Mouse (Mus musculus): ENCODE data around the gene Uchl5. TPM values are rescaled to one million over a fixed set of nuclear protein-coding genes. Genes with fewer than 3 reads are reported as not detected.

Gene Uchl5
- polyA plus RNA-seq, 1 experiment = 15.0 TPM

- Histone ChIP-seq H3K27ac (ENCODE audit: control insufficient read depth, insufficient read depth, low read depth, low read length) (peak overlapping the region; percentile 74), H3K27me3 (ENCODE audit: control insufficient read depth, insufficient read depth, low read length) (no peaks in the 10 kb centered on the region), H3K4me1 (ENCODE audit: control insufficient read depth, insufficient read depth, low read length) (no peaks in the 10 kb centered on the region; the same call in 1 of the 2 replicates), H3K36me3 (ENCODE audit: control insufficient read depth, insufficient read depth, low read length) (no peaks in the 10 kb centered on the region; the same call in 1 of the 2 replicates), H3K4me3 (ENCODE audit: control insufficient read depth, low read depth, low read length) (peak overlapping the region; percentile 99)
- TF ChIP-seq POLR2A (IDR thresholded peaks at IDR 0.05; ENCODE audit: control insufficient read depth, low read depth, low read length) = peak; percentile 38; the same call in 1 of the 2 replicates
- TF ChIP-seq CTCF (IDR thresholded peaks at IDR 0.05; ENCODE audit: control insufficient read depth, insufficient read depth, insufficient replicate concordance, low read depth, low read length) = no peak
Measured at GRCm38 (mm10) chr1:143739361-143740350, 37.4 kb upstream of the Uchl5 start.

GRCm38 (mm10) chr1:143740581-143740980, 36.5 kb upstream of the Uchl5 start:
- H3K4me1 ChIP-seq (ENCODE audit: control insufficient read depth, insufficient read depth, low read length) = no peaks in the 10 kb centered on the region; the same call in 1 of the 2 replicates
- H3K36me3 ChIP-seq (ENCODE audit: control insufficient read depth, insufficient read depth, low read length) = no peaks in the 10 kb centered on the region; the same call in none of the 2 replicates
- peak overlapping the region; percentile 99 for H3K4me3 ChIP-seq (ENCODE audit: control insufficient read depth, low read depth, low read length)
- TF ChIP-seq POLR2A (IDR thresholded peaks at IDR 0.05; ENCODE audit: control insufficient read depth, low read depth, low read length) (no peak), CTCF (IDR thresholded peaks at IDR 0.05; ENCODE audit: control insufficient read depth, insufficient read depth, insufficient replicate concordance, low read depth, low read length) (no peak)
- H3K27me3 ChIP-seq (ENCODE audit: control insufficient read depth, insufficient read depth, low read length) = no peaks in the 10 kb centered on the region
- H3K27ac ChIP-seq (ENCODE audit: control insufficient read depth, insufficient read depth, low read depth, low read length) = no peak overlapping the region

- TF ChIP-seq POLR2A (IDR thresholded peaks at IDR 0.05; ENCODE audit: control insufficient read depth, low read depth, low read length) = no peak
- no peak for TF ChIP-seq CTCF (IDR thresholded peaks at IDR 0.05; ENCODE audit: control insufficient read depth, insufficient read depth, insufficient replicate concordance, low read depth, low read length)
- Histone ChIP-seq H3K27ac (ENCODE audit: control insufficient read depth, insufficient read depth, low read depth, low read length) (no peak overlapping the region), H3K27me3 (ENCODE audit: control insufficient read depth, insufficient read depth, low read length) (no peaks in the 10 kb centered on the region), H3K4me1 (ENCODE audit: control insufficient read depth, insufficient read depth, low read length) (no peaks in the 10 kb centered on the region; the same call in 1 of the 2 replicates), H3K36me3 (ENCODE audit: control insufficient read depth, insufficient read depth, low read length) (no peaks in the 10 kb centered on the region; the same call in none of the 2 replicates), H3K4me3 (ENCODE audit: control insufficient read depth, low read depth, low read length) (no peak overlapping the region)
Measured at GRCm38 (mm10) chr1:143741331-143741730, 35.7 kb upstream of the Uchl5 start.

GRCm38 (mm10) chr1:143742186-143742585, 34.9 kb upstream of the Uchl5 start:
- no peaks in the 10 kb centered on the region; the same call in none of the 2 replicates for H3K36me3 ChIP-seq (ENCODE audit: control insufficient read depth, insufficient read depth, low read length)
- no peaks in the 10 kb centered on the region; the same call in 1 of the 2 replicates for H3K4me1 ChIP-seq (ENCODE audit: control insufficient read depth, insufficient read depth, low read length)
- no peak overlapping the region for H3K4me3 ChIP-seq (ENCODE audit: control insufficient read depth, low read depth, low read length)
- TF ChIP-seq CTCF (IDR thresholded peaks at IDR 0.05; ENCODE audit: control insufficient read depth, insufficient read depth, insufficient replicate concordance, low read depth, low read length) = no peak
- no peak for TF ChIP-seq POLR2A (IDR thresholded peaks at IDR 0.05; ENCODE audit: control insufficient read depth, low read depth, low read length)
- H3K27me3 ChIP-seq (ENCODE audit: control insufficient read depth, insufficient read depth, low read length) = no peaks in the 10 kb centered on the region
- no peak overlapping the region for H3K27ac ChIP-seq (ENCODE audit: control insufficient read depth, insufficient read depth, low read depth, low read length)

- Histone ChIP-seq H3K36me3 (ENCODE audit: control insufficient read depth, insufficient read depth, low read length) (no peaks in the 10 kb centered on the region; the same call in none of the 2 replicates), H3K27ac (ENCODE audit: control insufficient read depth, insufficient read depth, low read depth, low read length) (no peak overlapping the region), H3K27me3 (ENCODE audit: control insufficient read depth, insufficient read depth, low read length) (no peaks in the 10 kb centered on the region), H3K4me1 (ENCODE audit: control insufficient read depth, insufficient read depth, low read length) (no peaks in the 10 kb centered on the region), H3K4me3 (ENCODE audit: control insufficient read depth, low read depth, low read length) (no peak overlapping the region)
- TF ChIP-seq CTCF (IDR thresholded peaks at IDR 0.05; ENCODE audit: control insufficient read depth, insufficient read depth, insufficient replicate concordance, low read depth, low read length) (no peak), POLR2A (IDR thresholded peaks at IDR 0.05; ENCODE audit: control insufficient read depth, low read depth, low read length) (no peak)
Measured at GRCm38 (mm10) chr1:143745871-143746270, 31.2 kb upstream of the Uchl5 start.

GRCm38 (mm10) chr1:143762159-143762558, 14.9 kb upstream of the Uchl5 start:
- Histone ChIP-seq H3K4me3 (ENCODE audit: control insufficient read depth, low read depth, low read length) (no peak overlapping the region), H3K27ac (ENCODE audit: control insufficient read depth, insufficient read depth, low read depth, low read length) (no peak overlapping the region), H3K4me1 (ENCODE audit: control insufficient read depth, insufficient read depth, low read length) (no peaks in the 10 kb centered on the region), H3K36me3 (ENCODE audit: control insufficient read depth, insufficient read depth, low read length) (no peaks in the 10 kb centered on the region), H3K27me3 (ENCODE audit: control insufficient read depth, insufficient read depth, low read length) (no peaks in the 10 kb centered on the region)
- no peak for TF ChIP-seq POLR2A (IDR thresholded peaks at IDR 0.05; ENCODE audit: control insufficient read depth, low read depth, low read length)
- TF ChIP-seq CTCF (IDR thresholded peaks at IDR 0.05; ENCODE audit: control insufficient read depth, insufficient read depth, insufficient replicate concordance, low read depth, low read length) = no peak

- Histone ChIP-seq H3K27ac (ENCODE audit: control insufficient read depth, insufficient read depth, low read depth, low read length) (no peak overlapping the region), H3K36me3 (ENCODE audit: control insufficient read depth, insufficient read depth, low read length) (no peaks in the 10 kb centered on the region), H3K27me3 (ENCODE audit: control insufficient read depth, insufficient read depth, low read length) (no peaks in the 10 kb centered on the region), H3K4me1 (ENCODE audit: control insufficient read depth, insufficient read depth, low read length) (no peaks in the 10 kb centered on the region), H3K4me3 (ENCODE audit: control insufficient read depth, low read depth, low read length) (no peak overlapping the region)
- TF ChIP-seq POLR2A (IDR thresholded peaks at IDR 0.05; ENCODE audit: control insufficient read depth, low read depth, low read length) (no peak), CTCF (IDR thresholded peaks at IDR 0.05; ENCODE audit: control insufficient read depth, insufficient read depth, insufficient replicate concordance, low read depth, low read length) (no peak)
Measured at GRCm38 (mm10) chr1:143764443-143764842, 12.6 kb upstream of the Uchl5 start.
